Mouse (Mus musculus) brain, embryonic 14.5 days (tissue): ENCODE results near the gene Prom1.

Source experiments
- CTCF ChIP-seq: fragments of 200-500 bp; IDR thresholded peaks from 2 replicates; pipeline ENCODE4 v1.5.1; 2012; ENCODE audit warnings: inconsistent platforms, mild to moderate bottlenecking, moderate library complexity, borderline replicate concordance; ENCODE audit not compliant: insufficient read depth, insufficient read length; ENCODE audit errors: extremely low read depth
- POLR2A ChIP-seq: fragments of 200-500 bp; IDR thresholded peaks from 2 replicates; pipeline ENCODE4 v1.6.1; 2012; ENCODE audit warnings: mild to moderate bottlenecking, inconsistent platforms, borderline replicate concordance; ENCODE audit not compliant: poor library complexity, insufficient read depth, insufficient read length, severe bottlenecking; ENCODE audit errors: extremely low read depth

GRCm38 (mm10) chr5:43974166-43974565, 127.7 kb downstream of the Prom1 start:
- TF ChIP-seq CTCF (no peak), POLR2A (no peak)
